Mouse (Mus musculus) monocyte, adult 2 months (primary cell): ENCODE results near the gene Retreg1.

Source experiments
- DNase-seq, 2 experiments: peaks; one replicate each; pipeline ENCODE4 v3.0.0; 2022; ENCODE audit warnings: low spot score in 2 of 2, low read depth in 1 of 2

The Retreg1 gene

DNA sequence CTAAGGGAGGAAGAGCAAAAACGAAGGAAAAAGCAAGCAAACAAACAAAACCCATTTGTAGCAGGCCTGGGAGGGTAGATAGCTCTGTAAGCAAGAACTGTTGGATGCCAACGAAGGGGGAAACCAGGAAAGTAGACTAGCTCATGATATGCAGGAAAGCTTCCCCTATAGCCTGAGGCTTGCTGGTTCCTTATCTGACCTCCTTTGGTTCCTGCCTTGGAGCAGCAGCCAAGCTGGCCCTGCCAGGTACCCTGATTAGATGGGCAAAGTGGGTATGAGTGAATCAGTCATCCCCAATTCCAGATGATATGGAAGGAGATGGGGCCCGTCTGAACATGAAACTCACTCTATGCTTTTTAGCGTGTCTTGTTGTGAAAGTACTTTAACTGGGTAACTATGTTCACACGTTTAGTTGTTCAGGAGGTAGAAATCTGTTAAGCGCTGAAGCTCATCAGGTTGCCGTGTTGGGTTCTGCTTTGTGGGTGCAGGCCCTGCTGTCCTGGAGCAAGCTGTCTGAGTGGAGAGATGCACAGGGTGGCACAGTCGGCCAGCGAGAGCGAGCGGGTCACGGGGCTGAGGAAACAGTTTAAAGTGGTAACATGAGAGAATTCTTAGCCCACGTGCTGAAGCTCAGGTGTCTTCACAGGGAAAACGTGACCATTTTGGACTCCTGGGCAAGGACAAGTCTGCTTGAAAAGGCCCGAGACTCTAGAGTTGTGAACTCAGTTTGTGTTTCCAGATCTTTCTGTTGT is 100.6 kb downstream of the Retreg1 start:
- no peak for DNase-seq

DNA sequence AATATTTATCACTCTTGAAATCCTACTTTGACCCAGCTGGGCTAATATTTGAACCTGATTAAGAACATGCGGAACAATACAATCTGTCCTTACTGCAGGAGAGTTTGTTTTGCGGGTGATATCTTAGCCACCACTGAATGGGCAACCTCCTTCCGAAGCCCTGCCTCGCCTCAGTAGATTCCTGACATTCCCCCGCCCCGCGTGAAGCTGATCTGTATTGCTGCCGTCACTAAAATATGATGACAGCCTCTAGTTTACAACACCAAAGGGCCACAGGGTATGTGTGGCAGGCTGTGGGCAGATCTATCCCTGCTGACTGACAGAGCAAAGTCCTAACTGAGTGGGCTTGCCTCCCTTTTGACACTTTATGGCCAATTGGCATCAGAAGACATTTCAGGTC is 102.2 kb downstream of the Retreg1 start:
- no peak for DNase-seq

DNA sequence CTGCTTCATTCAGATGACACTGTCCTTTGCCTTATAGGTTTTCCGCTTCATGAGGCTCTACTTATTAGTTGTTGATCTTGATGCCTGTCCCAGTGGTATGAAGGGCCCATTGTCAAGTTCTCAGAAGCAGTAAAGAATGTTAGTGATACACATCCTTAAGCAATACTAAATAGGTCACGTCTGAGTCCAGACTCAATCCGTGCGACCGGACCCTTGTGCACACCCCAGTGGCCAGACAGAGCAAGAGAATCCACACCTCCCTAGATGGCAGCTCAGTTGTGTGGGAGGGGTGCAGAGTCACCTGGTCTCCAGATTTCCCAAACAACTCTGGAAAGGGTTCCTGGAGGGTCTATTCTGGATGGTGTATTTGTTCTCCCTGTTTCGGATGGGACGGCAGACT is 103.5 kb downstream of the Retreg1 start:
- DNase-seq: no peak

DNA sequence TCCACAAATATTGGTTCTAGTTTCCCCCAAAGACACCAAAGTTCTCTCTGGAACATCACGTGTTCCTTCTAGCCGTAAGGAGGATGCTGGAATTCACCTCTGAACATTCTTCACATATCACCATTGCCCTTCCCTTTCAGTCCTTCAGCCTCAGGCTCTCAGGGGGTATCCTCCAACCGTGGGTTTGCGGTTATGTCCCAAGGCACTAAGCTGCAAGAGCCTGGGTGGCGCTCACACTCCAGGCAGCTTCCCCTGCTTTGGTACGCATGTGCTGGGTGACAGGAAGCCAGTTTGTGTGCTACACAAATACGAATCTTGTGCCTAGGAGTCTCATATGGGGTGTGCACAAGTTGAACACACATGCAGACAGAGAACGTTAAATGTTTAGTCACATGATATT is 104.4 kb downstream of the Retreg1 start:
- DNase-seq: no peak

DNA sequence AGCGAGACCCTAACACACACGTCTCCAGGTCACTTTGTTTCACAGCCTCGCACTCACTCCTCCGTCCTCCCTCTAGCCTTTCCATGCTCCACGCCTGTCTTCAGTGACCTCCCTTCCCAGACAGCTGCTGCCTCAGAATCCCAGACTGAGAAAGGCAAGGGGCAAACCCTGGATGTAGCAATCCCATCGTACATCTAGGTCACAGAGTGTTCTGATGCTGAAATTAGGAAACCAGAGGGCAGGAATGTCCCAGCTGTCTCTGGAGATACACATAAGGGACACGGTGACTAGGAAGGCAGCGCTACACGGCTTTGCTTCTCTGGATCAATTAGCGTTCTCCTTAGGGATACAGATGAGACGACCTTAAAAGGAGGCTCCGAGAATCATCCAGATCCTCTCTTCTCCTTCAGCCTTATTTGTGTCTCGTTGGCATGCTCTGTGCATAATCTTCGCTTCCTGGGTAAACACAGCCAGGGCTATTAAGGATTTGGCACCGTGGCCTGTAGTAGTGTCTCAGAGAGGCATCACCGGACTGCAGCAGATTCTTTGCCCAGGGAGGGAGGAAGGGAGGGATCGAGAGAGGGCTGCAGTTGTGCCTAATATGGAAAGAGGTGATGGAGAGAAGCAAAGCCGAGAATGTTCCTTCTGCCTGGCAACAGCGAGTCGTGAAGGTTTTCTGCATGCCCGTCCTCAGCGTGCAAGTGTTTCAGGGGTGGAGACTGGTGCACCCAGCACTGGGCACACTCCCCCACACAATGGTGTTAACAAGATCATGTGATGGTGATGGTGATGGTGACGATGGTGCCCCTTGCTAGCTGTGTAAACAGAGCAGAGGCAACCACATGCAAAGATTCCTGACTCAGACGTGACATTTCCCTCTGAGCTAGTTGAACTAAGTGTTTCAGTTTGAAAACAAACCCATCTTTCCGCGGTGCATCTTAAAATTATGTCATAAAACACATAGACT is 105.6 kb downstream of the Retreg1 start:
- no peak for DNase-seq

DNA sequence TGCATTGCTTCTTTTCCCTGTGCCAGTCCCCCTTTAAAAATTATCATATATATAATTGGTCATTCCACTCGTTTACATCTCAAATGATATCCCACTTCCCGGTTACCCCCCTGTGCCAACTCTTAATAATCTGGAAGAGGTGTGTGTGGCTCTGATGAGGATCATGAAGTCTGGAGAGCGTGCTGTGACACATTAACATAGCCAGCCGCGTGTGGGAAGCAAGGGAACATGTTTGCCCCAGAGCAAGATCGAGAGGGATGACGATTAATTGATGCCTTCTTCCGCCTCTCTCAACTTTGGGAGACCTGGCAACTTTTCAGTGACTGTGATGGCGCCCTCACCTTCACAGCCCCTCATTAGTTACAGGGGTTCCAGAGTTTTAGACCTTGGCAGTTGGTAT is 106.7 kb downstream of the Retreg1 start:
- DNase-seq: no peak

- no peak for DNase-seq
Observed at GRCm38 (mm10) chr15:25950584-25950983, 107.6 kb downstream of the Retreg1 start.

- DNase-seq: no peak
Observed at GRCm38 (mm10) chr15:25951037-25951436, 108.1 kb downstream of the Retreg1 start.

DNA sequence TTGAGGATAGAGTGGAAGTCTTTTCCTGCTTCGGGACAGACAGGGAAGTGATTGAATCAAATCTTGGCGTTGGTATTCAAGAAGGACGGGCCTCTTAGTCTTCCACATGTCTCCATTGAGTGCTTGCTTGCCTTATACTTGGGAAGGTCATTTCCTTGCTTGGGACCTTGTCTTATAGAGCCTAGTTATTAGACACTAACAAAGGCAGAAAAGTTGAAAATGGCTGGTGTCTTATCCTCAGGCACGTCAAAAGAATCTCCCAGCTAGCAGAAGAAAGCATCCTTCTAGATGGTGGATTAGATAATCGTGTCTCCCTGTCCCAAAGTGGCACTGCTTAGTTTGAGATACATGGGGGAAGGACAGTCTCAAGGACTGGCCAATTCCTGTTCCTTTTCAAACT is 113.0 kb downstream of the Retreg1 start:
- DNase-seq: no peak

DNA sequence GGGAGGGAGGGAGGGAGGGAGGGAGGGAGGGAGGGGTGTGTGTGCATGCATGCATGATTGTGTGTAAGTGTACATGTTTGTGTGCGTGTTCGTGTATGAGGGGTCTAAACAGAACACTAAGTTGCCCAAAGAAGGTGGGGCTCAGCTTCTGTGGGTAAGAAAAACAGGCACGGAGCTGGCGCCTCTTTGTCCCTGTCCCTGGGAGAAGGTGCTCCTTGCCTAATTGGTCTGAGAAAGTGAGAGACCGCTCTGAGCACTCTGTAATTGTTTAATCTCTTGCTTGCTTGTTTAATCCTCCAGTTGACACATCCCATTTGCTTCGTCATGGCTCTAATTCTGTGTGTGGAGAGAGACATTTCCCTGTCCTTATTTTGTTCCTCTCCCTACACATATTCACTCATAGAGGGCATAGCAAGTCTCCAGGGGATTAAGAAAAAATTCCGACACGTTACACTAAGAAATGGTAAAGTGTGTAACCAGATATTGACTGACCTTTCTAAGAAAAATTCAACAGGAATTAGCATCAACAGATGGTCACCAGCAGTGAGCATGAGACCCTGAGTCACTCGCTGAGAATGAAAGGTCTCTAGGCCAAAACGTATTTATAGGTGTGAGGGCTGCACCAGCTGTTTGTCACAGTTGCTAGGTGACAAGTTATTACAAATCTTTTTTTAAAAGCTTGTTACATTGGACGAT is 113.6 kb downstream of the Retreg1 start:
- no peak for DNase-seq

GRCm38 (mm10) chr15:25957651-25958050 is 114.7 kb downstream of the Retreg1 start:
- DNase-seq: no peak

GRCm38 (mm10) chr15:25959375-25959774 is 116.4 kb downstream of the Retreg1 start:
- DNase-seq: no peak

DNA sequence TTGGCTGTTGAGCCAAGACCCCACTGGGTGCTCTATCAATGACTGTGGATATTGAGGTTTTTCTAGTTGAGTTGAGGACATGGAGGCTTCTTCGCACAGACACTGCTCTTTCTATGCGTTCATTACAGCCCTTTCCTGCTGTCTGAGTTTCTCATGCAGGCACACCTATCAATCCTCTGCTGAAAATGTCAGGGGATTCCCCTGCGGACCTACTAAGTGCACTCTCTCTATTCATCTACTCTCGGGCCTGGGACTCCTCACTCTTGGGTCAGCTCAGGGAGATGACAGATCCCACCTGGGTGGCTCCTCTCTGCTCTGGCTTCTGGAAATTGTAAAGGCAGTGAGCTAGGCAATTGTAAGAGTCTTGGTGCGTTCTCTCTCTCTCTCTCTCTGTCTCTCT is 117.3 kb downstream of the Retreg1 start:
- DNase-seq: no peak

DNA sequence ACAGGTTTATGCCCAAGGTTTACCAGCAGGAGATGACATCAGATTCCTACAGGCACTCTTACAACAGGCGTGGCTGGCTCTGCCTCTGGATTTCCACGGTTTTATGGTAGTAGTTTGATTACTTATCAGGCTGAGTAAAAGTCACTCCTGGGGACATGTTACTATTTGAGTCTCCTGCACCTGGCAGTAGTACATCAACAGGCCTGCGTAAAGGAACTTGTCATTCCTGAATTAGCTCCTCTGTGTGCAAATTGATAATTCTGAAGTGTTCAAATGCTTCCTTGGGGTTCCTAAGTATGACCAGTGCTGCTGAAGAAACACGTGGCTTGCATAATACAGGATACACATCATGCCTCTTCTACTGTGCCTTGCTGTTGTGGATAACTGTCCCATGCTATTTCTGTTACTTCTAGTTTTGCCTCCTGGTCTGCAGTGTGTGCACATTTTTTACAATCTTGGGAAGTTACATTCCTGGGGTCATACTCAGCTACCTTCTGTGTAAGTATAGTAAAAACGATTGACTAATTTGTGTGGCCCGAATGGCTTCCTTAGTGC is 123.3 kb downstream of the Retreg1 start:
- no peak for DNase-seq

DNA sequence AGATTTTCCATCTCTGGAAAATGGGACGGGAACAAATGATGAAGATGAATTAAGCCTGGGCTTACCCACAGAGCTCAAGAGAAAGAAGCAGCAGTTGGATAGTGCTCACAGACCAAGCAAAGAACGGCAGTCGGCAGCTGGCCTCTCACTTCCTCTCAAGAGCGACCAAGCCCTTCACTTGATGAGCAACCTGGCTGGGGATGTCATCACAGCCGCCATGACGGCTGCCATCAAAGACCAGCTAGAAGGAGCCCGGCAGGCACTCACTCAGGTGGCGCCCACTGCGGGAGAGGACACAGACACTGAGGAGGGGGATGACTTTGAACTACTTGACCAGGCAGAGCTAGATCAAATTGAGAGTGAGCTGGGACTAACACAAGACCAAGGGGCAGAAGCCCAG is 128.6 kb downstream of the Retreg1 start:
- DNase-seq: no peak

- DNase-seq: no peak
Observed at GRCm38 (mm10) chr15:25972758-25973157, 129.8 kb downstream of the Retreg1 start.

DNA sequence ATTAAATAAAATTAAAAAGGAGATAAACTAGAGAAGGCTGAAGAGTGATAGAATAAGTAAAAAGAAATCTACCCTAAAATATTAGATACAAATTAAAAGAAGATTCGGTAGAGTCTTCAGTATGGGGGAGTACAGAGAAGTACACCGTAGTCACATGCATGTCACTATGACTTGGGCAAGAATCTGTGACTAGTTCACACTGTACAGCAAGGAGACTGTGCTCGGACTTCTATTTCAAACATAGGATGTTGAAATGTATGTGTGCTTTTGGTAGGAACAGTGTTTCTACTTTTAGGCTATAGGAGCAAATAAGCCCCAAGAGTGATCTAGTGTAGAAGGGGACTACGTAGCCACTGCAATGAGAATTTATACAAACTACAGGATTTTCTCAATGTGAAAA is 131.4 kb downstream of the Retreg1 start:
- no peak for DNase-seq

- no peak for DNase-seq
Observed at GRCm38 (mm10) chr15:25975810-25976209, 132.8 kb downstream of the Retreg1 start.

GRCm38 (mm10) chr15:25983614-25984013 is 140.6 kb downstream of the Retreg1 start:
- peak in 1 of 2 experiments; percentile 2 for DNase-seq

GRCm38 (mm10) chr15:25984067-25984733 is 141.2 kb downstream of the Retreg1 start, which contains the start of gene Zfp622:
Zfp622 (plus strand) TSS chr15:25984366.
- DNase-seq: peak; percentile 89
